Mouse (Mus musculus): ENCODE measurements around the gene Me1. TPM values are rescaled to one million over a fixed set of nuclear protein-coding genes. Genes with fewer than 3 reads are reported as not detected.

Gene Me1
- total and polyA plus RNA-seq, 2 experiments from 2014 or later = 37.5 to 76.5 TPM

DNA sequence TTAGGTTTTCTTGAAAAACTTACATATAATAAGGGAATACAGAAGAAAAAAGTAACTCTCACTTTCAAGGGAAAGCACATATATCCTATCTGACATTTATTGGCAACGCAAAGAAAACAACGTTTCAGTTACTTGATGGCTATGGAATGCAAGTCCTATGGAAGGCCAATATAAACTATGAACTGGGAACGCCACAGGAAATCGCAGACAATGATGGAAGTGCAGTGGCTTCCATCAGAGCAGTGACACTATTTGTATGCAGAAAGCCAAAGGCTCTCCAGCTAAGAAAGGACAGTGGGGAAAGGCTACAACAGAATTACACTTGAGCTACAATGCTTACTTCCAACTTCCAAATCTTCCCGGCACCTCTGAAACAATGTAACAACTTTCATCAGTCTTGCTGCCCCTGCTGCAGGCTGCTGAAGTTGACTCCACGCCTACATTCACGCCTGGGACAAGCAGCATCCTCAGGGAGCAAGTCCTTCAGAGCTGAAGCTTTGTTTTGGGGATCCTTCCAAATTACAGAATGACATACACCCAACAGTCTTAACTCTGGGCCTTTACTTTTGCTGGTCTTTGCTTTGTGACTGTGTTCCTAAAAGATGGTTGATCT is 28.5 kb downstream of the Me1 start:
- Histone ChIP-seq H3K4me3 (ENCODE audit: low read length) (no peak overlapping the region), H3K4me2 (ENCODE audit: low read depth, low read length) (no peak overlapping the region), H3K36me3 (ENCODE audit: insufficient read depth, low read length) (no peaks in the 10 kb centered on the region), H3K4me1 (ENCODE audit: insufficient read depth, low read length) (no peaks in the 10 kb centered on the region), H3K27me3 (ENCODE audit: insufficient read depth, low read length) (no peaks in the 10 kb centered on the region), H3K9ac (replicated peaks; ENCODE audit: low read length) (no peak overlapping the region), H3K27ac (no peak overlapping the region), H3K9me3 (ENCODE audit: low read length) (no peaks in the 10 kb centered on the region)
- no peak for TF ChIP-seq CTCF (IDR thresholded peaks at IDR 0.05; ENCODE audit: low read depth)
- DNase-seq (ENCODE audit: low spot score) (no peak), ATAC-seq (no peak)
- WGBS = 85% methylated on average over 7 of the region's 7 CpGs

- Histone ChIP-seq H3K4me1 (ENCODE audit: insufficient read depth, low read length) (no peaks in the 10 kb centered on the region), H3K27ac (no peak overlapping the region), H3K36me3 (ENCODE audit: insufficient read depth, low read length) (no peaks in the 10 kb centered on the region), H3K9me3 (ENCODE audit: low read length) (no peaks in the 10 kb centered on the region), H3K27me3 (ENCODE audit: insufficient read depth, low read length) (no peaks in the 10 kb centered on the region), H3K4me3 (ENCODE audit: low read length) (no peak overlapping the region), H3K9ac (replicated peaks; ENCODE audit: low read length) (no peak overlapping the region), H3K4me2 (ENCODE audit: low read depth, low read length) (no peak overlapping the region)
- ATAC-seq = no peak
- WGBS = 97% methylated on average over 6 of the region's 6 CpGs
- no peak for DNase-seq (ENCODE audit: low spot score)
- TF ChIP-seq CTCF (IDR thresholded peaks at IDR 0.05; ENCODE audit: low read depth) = peak; percentile 50
Measured at GRCm38 (mm10) chr9:86661679-86662078, 34.1 kb downstream of the Me1 start.

DNA sequence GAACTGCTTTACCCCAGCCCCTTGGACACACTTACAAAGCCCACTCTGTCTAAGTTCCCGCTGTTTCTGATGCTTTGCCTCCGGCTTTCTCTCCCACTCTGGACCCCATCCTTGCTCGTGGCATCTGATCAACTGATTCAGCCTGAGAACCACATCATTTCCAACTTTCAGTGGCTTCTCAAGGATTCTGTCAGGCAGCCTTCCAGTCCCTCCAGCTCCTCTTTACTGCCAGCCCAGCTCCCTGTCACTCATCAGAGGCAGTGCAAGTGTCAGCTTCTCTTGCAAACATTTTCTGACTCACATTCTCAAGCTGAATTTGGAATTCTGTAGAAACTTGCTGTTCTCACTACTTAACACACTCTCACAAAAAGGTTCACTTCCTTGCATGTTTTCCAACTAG is 34.5 kb downstream of the Me1 start:
- Histone ChIP-seq H3K9ac (replicated peaks; ENCODE audit: low read length) (no peak overlapping the region), H3K4me3 (ENCODE audit: low read length) (no peak overlapping the region), H3K27ac (no peak overlapping the region), H3K27me3 (ENCODE audit: insufficient read depth, low read length) (no peaks in the 10 kb centered on the region), H3K4me2 (ENCODE audit: low read depth, low read length) (no peak overlapping the region), H3K4me1 (ENCODE audit: insufficient read depth, low read length) (no peaks in the 10 kb centered on the region), H3K36me3 (ENCODE audit: insufficient read depth, low read length) (no peaks in the 10 kb centered on the region), H3K9me3 (ENCODE audit: low read length) (no peaks in the 10 kb centered on the region)
- no peak for TF ChIP-seq CTCF (IDR thresholded peaks at IDR 0.05; ENCODE audit: low read depth)
- WGBS = 87% methylated on average over 3 of the region's 3 CpGs
- no peak for DNase-seq (ENCODE audit: low spot score)
- no peak for ATAC-seq

- 90% methylated on average over 2 of the region's 2 CpGs for WGBS
- no peak for ATAC-seq
- Histone ChIP-seq H3K9ac (replicated peaks; ENCODE audit: low read length) (no peak overlapping the region), H3K27ac (no peak overlapping the region), H3K27me3 (ENCODE audit: insufficient read depth, low read length) (no peaks in the 10 kb centered on the region), H3K4me2 (ENCODE audit: low read depth, low read length) (no peak overlapping the region), H3K4me3 (ENCODE audit: low read length) (no peak overlapping the region), H3K36me3 (ENCODE audit: insufficient read depth, low read length) (no peaks in the 10 kb centered on the region), H3K4me1 (ENCODE audit: insufficient read depth, low read length) (no peaks in the 10 kb centered on the region), H3K9me3 (ENCODE audit: low read length) (no peaks in the 10 kb centered on the region)
- TF ChIP-seq CTCF (IDR thresholded peaks at IDR 0.05; ENCODE audit: low read depth) = no peak
- DNase-seq (ENCODE audit: low spot score) = no peak
Measured at GRCm38 (mm10) chr9:86660327-86660726, 35.4 kb downstream of the Me1 start.

DNA sequence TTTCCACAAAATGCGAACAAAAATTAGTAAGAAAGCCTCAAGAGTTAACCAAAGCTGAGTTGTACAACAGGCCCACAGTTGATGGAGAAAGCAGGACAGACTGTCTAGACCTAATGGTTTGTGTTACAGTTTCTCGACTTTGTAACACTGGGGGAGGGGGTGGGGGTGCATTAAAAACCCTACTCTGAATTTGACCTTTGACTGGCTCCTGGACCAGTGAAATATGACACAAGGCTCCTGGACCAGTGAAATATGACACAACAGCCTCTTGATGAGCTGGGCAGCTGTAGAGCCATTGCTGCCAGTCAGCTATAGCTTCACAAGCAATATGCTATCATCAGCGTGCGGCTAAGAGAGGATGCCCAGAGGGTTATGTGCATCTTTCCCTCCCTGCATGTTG is 37.4 kb downstream of the Me1 start:
- H3K27ac ChIP-seq = no peak overlapping the region
- WGBS = 89% methylated on average over 4 of the region's 4 CpGs
- H3K9ac ChIP-seq (replicated peaks; ENCODE audit: low read length) = no peak overlapping the region
- no peaks in the 10 kb centered on the region for H3K36me3 ChIP-seq (ENCODE audit: insufficient read depth, low read length)
- H3K4me2 ChIP-seq (ENCODE audit: low read depth, low read length) = no peak overlapping the region
- DNase-seq (ENCODE audit: low spot score) = no peak
- H3K4me1 ChIP-seq (ENCODE audit: insufficient read depth, low read length) = no peaks in the 10 kb centered on the region
- no peak for TF ChIP-seq CTCF (IDR thresholded peaks at IDR 0.05; ENCODE audit: low read depth)
- no peaks in the 10 kb centered on the region for H3K9me3 ChIP-seq (ENCODE audit: low read length)
- no peak for ATAC-seq
- H3K4me3 ChIP-seq (ENCODE audit: low read length) = no peak overlapping the region
- H3K27me3 ChIP-seq (ENCODE audit: insufficient read depth, low read length) = no peaks in the 10 kb centered on the region

DNA sequence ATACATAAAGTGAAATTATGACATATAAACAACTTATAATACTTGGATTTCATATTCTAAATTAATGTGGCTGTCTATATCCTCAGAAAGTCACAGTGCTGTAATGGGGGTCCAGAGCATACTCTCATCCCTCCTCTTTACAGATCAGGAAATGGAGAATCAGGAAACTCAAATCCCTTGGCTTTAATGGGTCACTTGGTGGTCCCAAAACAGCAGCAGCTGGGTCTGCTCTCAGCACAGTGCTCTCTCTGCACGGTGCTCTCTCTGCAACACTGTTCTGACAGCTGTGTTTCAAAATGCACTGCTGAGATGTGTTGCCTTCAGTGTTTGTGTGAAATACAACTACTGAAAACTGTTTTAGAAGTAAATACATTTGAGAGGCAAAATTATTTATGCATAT is 43.6 kb downstream of the Me1 start:
- Histone ChIP-seq H3K9ac (replicated peaks; ENCODE audit: low read length) (no peak overlapping the region), H3K4me1 (ENCODE audit: insufficient read depth, low read length) (no peaks in the 10 kb centered on the region), H3K9me3 (ENCODE audit: low read length) (no peaks in the 10 kb centered on the region), H3K27me3 (ENCODE audit: insufficient read depth, low read length) (no peaks in the 10 kb centered on the region), H3K27ac (no peak overlapping the region), H3K4me2 (ENCODE audit: low read depth, low read length) (no peak overlapping the region), H3K36me3 (ENCODE audit: insufficient read depth, low read length) (no peaks in the 10 kb centered on the region), H3K4me3 (ENCODE audit: low read length) (no peak overlapping the region)
- ATAC-seq (no peak), DNase-seq (ENCODE audit: low spot score) (no peak)
- no peak for TF ChIP-seq CTCF (IDR thresholded peaks at IDR 0.05; ENCODE audit: low read depth)
- WGBS = 67% methylated on average over 1 of the region's 1 CpGs

GRCm38 (mm10) chr9:86651254-86651653 is 44.5 kb downstream of the Me1 start:
- ATAC-seq (no peak), DNase-seq (ENCODE audit: low spot score) (no peak)
- Histone ChIP-seq H3K4me3 (ENCODE audit: low read length) (no peak overlapping the region), H3K4me1 (ENCODE audit: insufficient read depth, low read length) (no peaks in the 10 kb centered on the region), H3K27ac (no peak overlapping the region), H3K4me2 (ENCODE audit: low read depth, low read length) (no peak overlapping the region), H3K36me3 (ENCODE audit: insufficient read depth, low read length) (no peaks in the 10 kb centered on the region), H3K9me3 (ENCODE audit: low read length) (no peaks in the 10 kb centered on the region), H3K27me3 (ENCODE audit: insufficient read depth, low read length) (no peaks in the 10 kb centered on the region), H3K9ac (replicated peaks; ENCODE audit: low read length) (no peak overlapping the region)
- 65% methylated on average over 3 of the region's 3 CpGs for WGBS
- no peak for TF ChIP-seq CTCF (IDR thresholded peaks at IDR 0.05; ENCODE audit: low read depth)
